Mouse (Mus musculus) adrenal gland, postnatal 36 days (tissue): ENCODE measurements around the gene Adat1. TPM values are rescaled to one million over a fixed set of nuclear protein-coding genes. Genes with fewer than 3 reads are reported as not detected.
A peak's percentile ranks its signal among the peaks of the same experiment; 100 is the strongest.

Experiments used
- DNase-seq, 2 experiments: peaks; one replicate each; pipeline ENCODE4 v3.0.0; 2021; ENCODE audit warnings: mixed read lengths in 1 of 2
- long read RNA-seq, 2 experiments: library from polyadenylated mRNA; stranded (forward); transcript quantifications; one replicate each; pipeline ENCODE4 v2.0.0; 2021; ENCODE audit warnings: borderline sequencing depth in 2 of 2
- total RNA-seq, 2 experiments: library from RNA; stranded (reverse); gene quantifications; 2 replicates each; pipeline ENCODE4 v1.2.3; 2021

Gene Adat1
- total RNA-seq, result 1 to 10 TPM; 3.3 to 3.4 TPM
- long read RNA-seq, experiment 1, partial matches to known transcripts, result 0 of 4 reads
- long read RNA-seq, experiment 1, other reads (novel, unspliced or antisense), result 1 of 4 reads
- long read RNA-seq, experiment 2, partial matches to known transcripts, result 0 of 1 reads
- long read RNA-seq, experiment 2, other reads (novel, unspliced or antisense), result 1 of 1 reads

- DNase-seq, result peak; percentile 91 to 93
Measured at GRCm38 (mm10) chr8:111992013-111992702, at the start of gene Adat1. Gene Adat1 (minus strand): TSS chr8:111992302.

GRCm38 (mm10) chr8:112037521-112037920 lies 45.4 kb upstream of the Adat1 start:
- no peak for DNase-seq

GRCm38 (mm10) chr8:112034603-112035002 lies 42.5 kb upstream of the Adat1 start:
- peak; percentile 13 to 44 for DNase-seq

- DNase-seq, result no peak
Measured at GRCm38 (mm10) chr8:112033071-112033470, 41.0 kb upstream of the Adat1 start.

- no peak for DNase-seq
Measured at GRCm38 (mm10) chr8:112030663-112031062, 38.6 kb upstream of the Adat1 start.

GRCm38 (mm10) chr8:112029455-112029854 lies 37.4 kb upstream of the Adat1 start:
- DNase-seq, result no peak

GRCm38 (mm10) chr8:112014936-112015335 lies 22.8 kb upstream of the Adat1 start, which contains the start of gene Gm6793:
Gene Gm6793 (minus strand): TSS chr8:112015036.
- DNase-seq, result no peak

GRCm38 (mm10) chr8:112011816-112012242 lies 19.7 kb upstream of the Adat1 start:
- DNase-seq, result peak; percentile 64 to 74

GRCm38 (mm10) chr8:112010997-112011815 lies 19.1 kb upstream of the Adat1 start, which contains the start of the genes Kars and Terf2ip:
Gene Kars (minus strand): TSS chr8:112011323.
Gene Terf2ip (plus strand): TSS chr8:112011398.
- DNase-seq, result peak; percentile 94 to 96

- DNase-seq, result no peak
Measured at GRCm38 (mm10) chr8:112009558-112009957, 17.5 kb upstream of the Adat1 start.

- no peak for DNase-seq
Measured at GRCm38 (mm10) chr8:112007669-112008068, 15.6 kb upstream of the Adat1 start.

GRCm38 (mm10) chr8:112005601-112006000 lies 13.5 kb upstream of the Adat1 start:
- no peak for DNase-seq

GRCm38 (mm10) chr8:112004754-112005153 lies 12.7 kb upstream of the Adat1 start:
- no peak for DNase-seq

GRCm38 (mm10) chr8:111992703-111993039 lies 569 bp upstream of the Adat1 start:
- no peak for DNase-seq

- no peak for DNase-seq
Measured at GRCm38 (mm10) chr8:111991278-111991677, 824 bp downstream of the Adat1 start.

- DNase-seq, result peak; percentile 78 to 82
Measured at GRCm38 (mm10) chr8:111989911-111990310, 2.2 kb downstream of the Adat1 start.

GRCm38 (mm10) chr8:111984511-111984910 lies 7.6 kb downstream of the Adat1 start:
- DNase-seq, result no peak

- DNase-seq, result no peak
Measured at GRCm38 (mm10) chr8:111982116-111982515, 10.0 kb downstream of the Adat1 start.

- DNase-seq, result no peak
Measured at GRCm38 (mm10) chr8:111978147-111978546, 14.0 kb downstream of the Adat1 start.

GRCm38 (mm10) chr8:111976326-111976725 lies 15.8 kb downstream of the Adat1 start:
- DNase-seq, result no peak

GRCm38 (mm10) chr8:111975706-111976105 lies 16.4 kb downstream of the Adat1 start:
- no peak for DNase-seq

- DNase-seq, result no peak
Measured at GRCm38 (mm10) chr8:111974138-111974537, 18.0 kb downstream of the Adat1 start.

- DNase-seq, result no peak
Measured at GRCm38 (mm10) chr8:111968991-111969390, 23.1 kb downstream of the Adat1 start.
